Mouse (Mus musculus) hindbrain, embryonic 15.5 days (tissue): ENCODE measurements around the gene Dctn1. TPM values are rescaled to one million over a fixed set of nuclear protein-coding genes. Genes with fewer than 3 reads are reported as not detected.

ENCODE experiments used
- ATAC-seq: fragments of 200-750 bp; cut with Nextera tagmentation; 2 replicates; pipeline ENCODE4 v1.8.0; 2017; ENCODE audit warnings: low read depth, moderate number of reproducible peaks, moderate TSS enrichment; ENCODE audit not compliant: low FRiP score
- H3K27ac ChIP-seq: fragments of 300-500 bp; sonication (generic); replicated peaks from 2 replicates; pipeline ENCODE4 v1.5.1; 2015; ENCODE audit warnings: mild to moderate bottlenecking, inconsistent platforms
- H3K27me3 ChIP-seq: fragments of 300-500 bp; sonication (generic); 2 replicates; pipeline ENCODE4 v1.6.1; 2015; ENCODE audit warnings: control low read depth, inconsistent platforms
- H3K36me3 ChIP-seq: fragments of 300-500 bp; sonication (generic); 2 replicates; pipeline ENCODE4 v1.6.1; 2015; ENCODE audit warnings: control low read depth, inconsistent platforms
- H3K4me1 ChIP-seq: fragments of 300-500 bp; sonication (generic); replicated peaks from 2 replicates; pipeline ENCODE4 v1.6.1; 2015; ENCODE audit warnings: control low read depth, inconsistent platforms
- H3K4me2 ChIP-seq: fragments of 300-500 bp; sonication (generic); 2 replicates; pipeline ENCODE4 v1.6.1; 2015; ENCODE audit warnings: moderate library complexity, mild to moderate bottlenecking, inconsistent platforms
- H3K4me3 ChIP-seq: fragments of 300-500 bp; sonication (generic); 2 replicates; pipeline ENCODE4 v1.5.1; 2015; ENCODE audit warnings: mild to moderate bottlenecking, inconsistent platforms
- H3K9ac ChIP-seq: fragments of 300-500 bp; sonication (generic); 2 replicates; pipeline ENCODE4 v1.6.1; 2015; ENCODE audit warnings: inconsistent platforms
- H3K9me3 ChIP-seq: fragments of 300-500 bp; sonication (generic); 2 replicates; pipeline ENCODE4 v1.6.1; 2016; ENCODE audit warnings: control low read depth, inconsistent platforms
- WGBS: fragments of 180-500 bp; shearing (Covaris S2); methylation state at CpG from one replicate; pipeline ENCODE4 v1.1.7; 2015; 5-methylcytosine and 5-hydroxymethylcytosine counted together
- polyA plus RNA-seq: library from polyadenylated mRNA; unstranded; fragments of >200 nt; fragmentation: Nextera tagmentation; extraction: Ambion mirVana; gene quantifications from 2 replicates; pipeline ENCODE4 v1.2.1, GENCODE M21; 2015

Gene Dctn1
- 148 and 160 TPM in 2 replicates for polyA plus RNA-seq

GRCm38 (mm10) chr6:83165607-83166242 lies at the start of gene Dctn1:
Gene Dctn1, plus strand, starts transcription at chr6:83165920.
- Histone ChIP-seq H3K4me3 (peak within 1 kb of the TSS; percentile 83), H3K4me1 (peaks cover 63% of the 10 kb centered on the region), H3K4me2 (peak within 1 kb of the TSS; percentile 65), H3K27me3 (peaks cover 20% of the 10 kb centered on the region), H3K9me3 (no peaks in the 10 kb centered on the region), H3K9ac (peak within 1 kb of the TSS; percentile 90), H3K27ac (peak within 1 kb of the TSS; percentile 95), H3K36me3 (no peaks in the 10 kb centered on the region)
- under 1% methylated on average over 47 of the region's 58 CpGs for WGBS
- ATAC-seq: peak; percentile 82

GRCm38 (mm10) chr6:83116373-83117164 lies 49.2 kb upstream of the Dctn1 start:
- peak overlapping the region; percentile 95 for H3K4me2 ChIP-seq
- H3K9me3 ChIP-seq: no peaks in the 10 kb centered on the region
- peaks cover 22% of the 10 kb centered on the region for H3K36me3 ChIP-seq
- WGBS: 86% methylated on average over 11 of the region's 11 CpGs
- ATAC-seq: no peak
- H3K27ac ChIP-seq: 0 out of 2 replicates have a peak overlapping the region, but pooled peaks have one; percentile 81
- no peaks in the 10 kb centered on the region for H3K27me3 ChIP-seq
- peak overlapping the region; percentile 70 for H3K4me3 ChIP-seq
- peaks cover 48% of the 10 kb centered on the region for H3K4me1 ChIP-seq
- H3K9ac ChIP-seq: peak overlapping the region; percentile 86

GRCm38 (mm10) chr6:83117165-83117438 lies 48.6 kb upstream of the Dctn1 start:
- H3K4me1 ChIP-seq: peaks cover 52% of the 10 kb centered on the region
- ATAC-seq: no peak
- peak overlapping the region; percentile 95; the same call in 1 of the 2 replicates for H3K4me2 ChIP-seq
- H3K9me3 ChIP-seq: no peaks in the 10 kb centered on the region
- H3K9ac ChIP-seq: no peak overlapping the region
- H3K4me3 ChIP-seq: no peak overlapping the region
- peaks cover 22% of the 10 kb centered on the region for H3K36me3 ChIP-seq
- no peaks in the 10 kb centered on the region for H3K27me3 ChIP-seq
- H3K27ac ChIP-seq: no peak overlapping the region
- 89% methylated on average over 4 of the region's 4 CpGs for WGBS

- no peak overlapping the region for H3K27ac ChIP-seq
- no peak for ATAC-seq
- H3K9me3 ChIP-seq: no peaks in the 10 kb centered on the region
- 91% methylated on average over 13 of the region's 13 CpGs for WGBS
- no peaks in the 10 kb centered on the region for H3K27me3 ChIP-seq
- H3K4me3 ChIP-seq: no peak overlapping the region
- H3K4me1 ChIP-seq: peaks cover 58% of the 10 kb centered on the region
- peaks cover 22% of the 10 kb centered on the region for H3K36me3 ChIP-seq
- no peak overlapping the region for H3K9ac ChIP-seq
- H3K4me2 ChIP-seq: no peak overlapping the region
These were observed 48.1 kb upstream of the Dctn1 start for GRCm38 (mm10) chr6:83117616-83118015.

- H3K4me1 ChIP-seq: peaks cover 64% of the 10 kb centered on the region
- no peak for ATAC-seq
- WGBS: 78% methylated on average over 11 of the region's 11 CpGs
These were observed 47.4 kb upstream of the Dctn1 start for GRCm38 (mm10) chr6:83118369-83118768.

GRCm38 (mm10) chr6:83118825-83119733 lies 46.6 kb upstream of the Dctn1 start:
- Histone ChIP-seq H3K4me3 (no peak overlapping the region; the same call in 1 of the 2 replicates), H3K4me2 (peak overlapping the region; percentile 99), H3K4me1 (peaks cover 68% of the 10 kb centered on the region), H3K9me3 (no peaks in the 10 kb centered on the region), H3K27me3 (no peaks in the 10 kb centered on the region), H3K27ac (no peak overlapping the region), H3K9ac (no peak overlapping the region), H3K36me3 (peaks cover 22% of the 10 kb centered on the region)
- ATAC-seq: no peak
- WGBS: 87% methylated on average over 14 of the region's 14 CpGs

More at GRCm38 (mm10) chr6:83118369-83118768, 47.4 kb upstream of the Dctn1 start:
- no peaks in the 10 kb centered on the region for H3K27me3 ChIP-seq
- no peak overlapping the region for H3K9ac ChIP-seq
- no peak overlapping the region for H3K4me2 ChIP-seq
- no peak overlapping the region for H3K4me3 ChIP-seq
- H3K27ac ChIP-seq: no peak overlapping the region
- H3K36me3 ChIP-seq: peaks cover 22% of the 10 kb centered on the region
- no peaks in the 10 kb centered on the region for H3K9me3 ChIP-seq

- Histone ChIP-seq H3K27ac (no peak overlapping the region), H3K9ac (peak overlapping the region; percentile 70; the same call in 1 of the 2 replicates), H3K4me2 (peak overlapping the region; percentile 99), H3K4me3 (peak overlapping the region; percentile 65), H3K4me1 (peaks cover 69% of the 10 kb centered on the region), H3K9me3 (no peaks in the 10 kb centered on the region), H3K36me3 (peaks cover 22% of the 10 kb centered on the region), H3K27me3 (no peaks in the 10 kb centered on the region)
- 51% methylated on average over 7 of the region's 7 CpGs for WGBS
- no peak for ATAC-seq
These were observed 46.0 kb upstream of the Dctn1 start for GRCm38 (mm10) chr6:83119734-83120051.

GRCm38 (mm10) chr6:83120930-83121862 lies 44.5 kb upstream of the Dctn1 start, which contains the start of gene Wbp1:
Gene Wbp1, minus strand, starts transcription at chr6:83121559.
- H3K27me3 ChIP-seq: no peaks in the 10 kb centered on the region

GRCm38 (mm10) chr6:83121863-83122710 lies 43.6 kb upstream of the Dctn1 start:
- Histone ChIP-seq H3K4me2 (peak overlapping the region; percentile 99), H3K4me1 (peaks cover 59% of the 10 kb centered on the region), H3K27me3 (no peaks in the 10 kb centered on the region), H3K4me3 (peak overlapping the region; percentile 65), H3K9me3 (no peaks in the 10 kb centered on the region), H3K27ac (peak overlapping the region; percentile 95), H3K36me3 (peaks cover 20% of the 10 kb centered on the region), H3K9ac (peak overlapping the region; percentile 76)
- 2% methylated on average over 38 of the region's 52 CpGs for WGBS
- peak; percentile 2; the same call in 1 of the 2 replicates for ATAC-seq

More at GRCm38 (mm10) chr6:83120930-83121862, 44.5 kb upstream of the Dctn1 start, which contains the start of gene Wbp1:
- H3K36me3 ChIP-seq: peaks cover 22% of the 10 kb centered on the region
- peak within 1 kb of the TSS; percentile 65 for H3K4me3 ChIP-seq
- H3K9me3 ChIP-seq: no peaks in the 10 kb centered on the region
- peak within 1 kb of the TSS; percentile 95 for H3K27ac ChIP-seq
- H3K9ac ChIP-seq: peak within 1 kb of the TSS; percentile 76
- ATAC-seq: peak; percentile 96
- peak within 1 kb of the TSS; percentile 99 for H3K4me2 ChIP-seq
- under 1% methylated on average over 38 of the region's 38 CpGs for WGBS
- H3K4me1 ChIP-seq: peaks cover 68% of the 10 kb centered on the region

- Histone ChIP-seq H3K4me1 (peaks cover 56% of the 10 kb centered on the region), H3K4me2 (peak overlapping the region; percentile 99), H3K4me3 (peak overlapping the region; percentile 65; the same call in 1 of the 2 replicates), H3K27me3 (no peaks in the 10 kb centered on the region), H3K9ac (no peak overlapping the region), H3K27ac (no peak overlapping the region), H3K36me3 (peaks cover 11% of the 10 kb centered on the region), H3K9me3 (no peaks in the 10 kb centered on the region)
- WGBS: 56% methylated on average over 5 of the region's 5 CpGs
- ATAC-seq: no peak
These were observed 42.8 kb upstream of the Dctn1 start for GRCm38 (mm10) chr6:83122961-83123360.
